Mouse (Mus musculus) brain, embryonic 14.5 days (tissue): ENCODE results near the gene Pou3f3.

Experiments
- CTCF ChIP-seq: fragments of 200-500 bp; IDR thresholded peaks from 2 replicates; pipeline ENCODE4 v1.5.1; 2012; ENCODE audit warnings: inconsistent platforms, mild to moderate bottlenecking, moderate library complexity, borderline replicate concordance; ENCODE audit not compliant: insufficient read depth, insufficient read length; ENCODE audit errors: extremely low read depth
- POLR2A ChIP-seq: fragments of 200-500 bp; IDR thresholded peaks from 2 replicates; pipeline ENCODE4 v1.6.1; 2012; ENCODE audit warnings: mild to moderate bottlenecking, inconsistent platforms, borderline replicate concordance; ENCODE audit not compliant: poor library complexity, insufficient read depth, insufficient read length, severe bottlenecking; ENCODE audit errors: extremely low read depth

DNA sequence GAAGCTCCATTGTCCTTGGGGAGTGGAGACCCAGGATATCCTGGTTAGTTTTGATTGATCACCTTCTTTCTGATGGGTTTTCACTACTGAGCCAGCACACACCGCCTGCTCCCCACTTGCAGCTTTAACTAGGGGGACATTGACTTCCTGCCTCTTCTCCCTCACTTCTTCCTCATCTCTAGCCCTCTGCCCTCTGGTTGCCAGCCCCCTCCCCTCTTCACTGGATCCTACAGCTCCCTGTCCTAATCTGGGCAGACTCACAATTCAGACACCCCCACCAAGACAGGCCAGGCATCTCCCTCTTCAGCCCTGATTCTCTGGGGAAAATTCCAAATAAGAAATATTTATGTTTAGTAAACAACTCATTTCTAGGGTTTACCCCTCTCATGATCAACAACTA is 3.3 kb upstream of the Pou3f3 start:
- TF ChIP-seq POLR2A: no peak
- no peak for TF ChIP-seq CTCF
